Mouse (Mus musculus) fat pad, adult 2 months (tissue): ENCODE results near the gene Tpst2.

Experiments used
- DNase-seq: peaks from one replicate; pipeline ENCODE4 v3.0.0-alpha.2; 2011; ENCODE audit warnings: low read depth, low spot score; ENCODE audit errors: extremely low read depth

The Tpst2 gene

DNA sequence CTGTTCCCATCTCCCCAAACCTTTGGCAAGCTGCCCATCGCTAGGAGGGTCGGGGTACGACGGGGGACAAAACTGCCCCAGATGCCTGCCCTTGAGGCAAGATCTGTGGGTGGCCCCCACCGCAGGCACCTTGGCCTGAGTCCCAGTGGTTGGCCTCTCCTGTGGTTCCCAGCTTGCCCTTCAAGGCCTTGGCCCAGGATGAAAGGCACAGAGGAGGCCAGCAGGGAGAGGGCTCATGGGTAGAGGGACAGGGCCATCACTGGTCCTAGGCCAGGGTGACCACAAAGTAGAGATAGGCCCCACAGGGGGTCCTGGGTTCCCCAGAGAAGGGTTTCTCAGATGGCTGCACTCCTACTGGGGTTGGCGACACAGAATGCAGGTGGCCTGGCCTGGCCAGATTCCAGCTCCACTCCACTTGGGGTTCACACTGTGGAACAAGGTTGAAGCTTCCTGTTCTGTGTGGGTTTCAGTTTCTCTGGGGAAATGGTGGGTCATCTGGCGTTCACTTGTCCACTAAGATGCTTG is 22.1 kb upstream of the Tpst2 start:
- no peak for DNase-seq

DNA sequence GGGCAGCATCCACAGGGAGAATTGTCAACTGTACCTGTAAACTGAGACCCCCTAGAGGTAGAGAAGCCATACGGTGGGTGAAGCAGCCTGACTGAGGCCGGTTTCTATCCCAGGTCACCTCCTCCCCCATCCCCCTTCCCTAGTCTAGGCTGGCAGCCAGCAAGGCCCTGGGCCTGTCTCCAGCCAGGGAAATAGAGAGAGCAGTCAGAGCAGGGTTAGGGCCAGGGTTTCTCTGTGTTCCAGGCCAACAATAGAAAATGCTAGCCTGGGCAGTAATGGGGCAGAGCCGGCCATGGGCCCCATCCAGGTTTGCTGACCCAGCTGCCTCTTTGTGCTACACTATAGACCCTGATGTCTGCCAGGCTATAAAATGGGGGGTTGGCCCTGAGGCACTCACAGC is 21.1 kb upstream of the Tpst2 start, which contains the start of gene Crybb1:
TSS of gene Crybb1 (plus strand) at position 390 of the 400 bp plus-strand sequence.
- DNase-seq: no peak

DNA sequence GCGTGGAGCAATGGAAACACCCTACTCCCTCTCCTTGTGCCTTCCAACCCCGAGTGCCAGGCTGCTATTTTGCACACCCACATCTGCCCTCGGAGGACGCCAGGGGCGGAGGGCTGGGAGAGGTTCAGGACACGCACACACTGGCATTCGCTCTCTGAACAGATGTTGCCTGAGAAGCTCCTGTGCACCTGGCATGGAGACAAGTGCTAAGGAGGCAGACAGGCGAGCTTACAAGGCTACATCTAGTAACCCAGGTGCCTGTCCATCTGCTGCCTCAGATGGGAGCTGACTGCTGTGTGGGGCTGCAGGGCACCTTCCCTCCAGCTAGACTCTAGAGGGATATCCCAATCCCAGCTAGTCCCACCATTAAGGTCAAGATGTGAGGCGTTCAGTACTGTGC is 20.0 kb upstream of the Tpst2 start:
- DNase-seq: no peak

DNA sequence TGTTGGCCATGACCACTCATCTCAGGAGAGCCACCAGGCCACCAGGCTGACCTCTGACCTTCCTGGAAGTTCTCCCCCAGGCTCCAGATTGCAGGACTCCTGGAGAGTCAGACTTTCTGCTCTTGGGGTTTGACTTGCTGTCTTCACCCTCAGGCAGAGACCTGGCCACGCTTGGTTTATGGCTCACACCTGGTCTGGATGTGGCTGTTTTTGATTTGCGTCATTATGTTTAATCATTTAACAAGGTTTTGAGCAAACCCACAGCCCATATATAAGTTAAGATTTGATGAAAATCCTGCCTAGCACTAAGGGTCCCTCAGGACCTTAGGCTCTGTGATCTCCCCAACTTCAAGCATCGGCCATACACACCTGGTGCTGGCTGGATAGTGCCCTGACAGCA is 18.6 kb upstream of the Tpst2 start:
- no peak for DNase-seq

DNA sequence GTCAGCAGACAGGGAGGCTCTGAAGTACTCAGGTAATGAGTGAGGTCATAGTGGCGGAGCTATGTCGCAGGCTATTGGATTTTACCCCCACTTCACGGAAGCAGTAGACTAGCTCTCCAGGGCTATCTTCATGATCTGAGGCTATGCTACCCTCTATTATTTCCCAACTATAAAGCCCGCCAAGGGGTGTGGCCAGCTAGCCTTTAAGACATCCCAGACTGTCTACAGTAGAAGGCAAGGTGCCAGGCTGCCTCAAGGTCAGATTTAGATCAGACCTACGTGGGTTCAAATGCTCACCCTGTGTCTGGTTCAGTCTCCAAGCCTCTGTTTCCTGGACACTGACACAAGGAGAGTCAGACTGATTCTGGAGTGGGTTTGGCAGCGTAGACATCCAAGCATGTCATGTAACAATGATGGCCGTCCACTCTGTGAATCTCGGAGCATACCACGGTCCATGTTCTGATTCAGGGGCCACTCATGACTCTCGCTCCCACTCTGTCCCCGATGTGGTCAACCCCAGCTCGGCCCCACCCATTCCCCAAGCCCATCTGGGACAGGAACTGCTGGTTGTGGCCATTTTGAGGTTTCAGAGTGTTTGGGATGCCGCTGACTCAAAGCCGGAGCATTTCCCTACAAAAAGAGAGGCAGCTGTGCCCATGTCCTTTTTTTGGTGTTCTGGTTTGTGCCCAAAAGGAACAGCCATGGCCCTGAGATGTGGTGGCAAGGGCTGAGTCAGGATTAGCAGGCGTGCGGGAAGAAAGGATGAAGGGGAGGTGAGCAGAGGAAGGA is 16.4 kb upstream of the Tpst2 start:
- no peak for DNase-seq

DNA sequence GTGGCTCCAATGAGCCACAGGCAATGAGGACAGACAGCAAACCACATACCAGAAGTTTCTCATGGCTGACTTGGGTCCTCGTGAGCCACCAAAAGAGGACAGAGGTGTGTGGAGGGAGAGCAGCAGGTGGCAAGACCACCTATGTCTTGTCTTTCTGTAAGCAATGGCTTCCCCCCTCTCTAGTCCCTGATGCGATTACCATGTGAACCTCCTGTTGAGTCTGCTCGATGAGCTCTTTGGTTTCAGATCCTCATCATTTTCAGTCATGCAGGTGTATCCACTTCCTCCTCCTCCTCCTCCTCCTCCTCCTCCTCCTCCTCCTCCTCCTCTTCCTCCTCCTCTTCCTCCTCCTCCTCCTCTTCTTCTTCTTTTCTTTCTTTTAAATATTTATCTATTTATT is 15.7 kb upstream of the Tpst2 start:
- no peak for DNase-seq

DNA sequence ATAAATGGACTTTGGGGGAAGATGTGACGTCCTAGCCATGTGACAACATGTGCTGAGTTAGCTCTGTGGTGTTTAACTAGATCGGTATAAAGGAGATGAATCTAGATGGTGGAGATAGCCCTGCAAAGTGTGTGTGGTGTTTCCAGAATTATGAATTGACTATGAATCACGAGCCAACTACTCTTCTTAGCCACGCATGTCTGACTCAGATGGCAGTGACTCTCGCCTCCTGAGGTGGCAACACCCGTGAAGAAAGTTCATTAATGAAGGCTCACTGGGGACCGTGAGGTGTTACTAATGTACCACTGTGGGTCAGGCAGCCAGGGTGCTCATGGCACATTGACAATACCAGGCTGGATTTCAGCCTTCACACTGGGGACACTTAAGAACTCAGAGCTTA is 12.4 kb upstream of the Tpst2 start:
- DNase-seq: no peak

DNA sequence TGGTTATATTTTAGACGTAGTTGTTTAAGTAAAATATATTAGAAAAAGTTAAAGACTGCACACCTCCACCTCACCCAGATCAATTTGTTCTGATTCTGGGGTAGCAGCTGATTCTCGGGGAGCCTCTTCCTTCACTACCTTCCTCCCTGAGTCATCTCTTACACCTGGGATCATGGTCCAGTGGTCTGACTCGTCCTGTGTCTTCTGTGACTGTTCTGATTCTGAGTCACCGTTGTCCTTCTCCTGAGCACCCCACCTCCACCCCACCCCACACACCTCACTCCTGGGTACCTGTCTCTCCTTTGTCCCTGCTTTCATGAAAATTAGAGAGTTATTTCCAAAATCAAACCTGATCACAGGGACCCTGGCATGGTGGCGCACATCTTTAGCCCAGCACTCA is 11.4 kb upstream of the Tpst2 start:
- no peak for DNase-seq

DNA sequence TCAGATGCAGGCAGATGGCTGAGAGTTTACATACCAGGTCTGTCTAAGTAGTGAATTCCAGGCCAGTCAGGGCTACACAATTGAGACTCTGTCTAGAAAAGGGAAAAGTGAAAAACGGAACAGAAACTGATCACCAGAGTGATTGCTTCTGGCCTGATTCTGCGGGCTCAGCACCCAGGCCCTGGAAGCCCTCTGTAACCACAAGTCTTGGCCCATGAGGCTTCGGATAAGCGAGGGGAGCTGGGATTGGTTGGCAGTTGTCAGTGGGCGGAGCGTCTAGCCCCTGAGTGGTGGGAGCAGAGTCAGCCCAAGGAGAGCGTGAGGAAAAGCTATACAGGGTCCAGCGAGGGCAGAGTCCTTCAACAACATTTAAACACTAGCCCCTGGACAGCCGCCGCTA is 11.0 kb upstream of the Tpst2 start:
- DNase-seq: no peak

DNA sequence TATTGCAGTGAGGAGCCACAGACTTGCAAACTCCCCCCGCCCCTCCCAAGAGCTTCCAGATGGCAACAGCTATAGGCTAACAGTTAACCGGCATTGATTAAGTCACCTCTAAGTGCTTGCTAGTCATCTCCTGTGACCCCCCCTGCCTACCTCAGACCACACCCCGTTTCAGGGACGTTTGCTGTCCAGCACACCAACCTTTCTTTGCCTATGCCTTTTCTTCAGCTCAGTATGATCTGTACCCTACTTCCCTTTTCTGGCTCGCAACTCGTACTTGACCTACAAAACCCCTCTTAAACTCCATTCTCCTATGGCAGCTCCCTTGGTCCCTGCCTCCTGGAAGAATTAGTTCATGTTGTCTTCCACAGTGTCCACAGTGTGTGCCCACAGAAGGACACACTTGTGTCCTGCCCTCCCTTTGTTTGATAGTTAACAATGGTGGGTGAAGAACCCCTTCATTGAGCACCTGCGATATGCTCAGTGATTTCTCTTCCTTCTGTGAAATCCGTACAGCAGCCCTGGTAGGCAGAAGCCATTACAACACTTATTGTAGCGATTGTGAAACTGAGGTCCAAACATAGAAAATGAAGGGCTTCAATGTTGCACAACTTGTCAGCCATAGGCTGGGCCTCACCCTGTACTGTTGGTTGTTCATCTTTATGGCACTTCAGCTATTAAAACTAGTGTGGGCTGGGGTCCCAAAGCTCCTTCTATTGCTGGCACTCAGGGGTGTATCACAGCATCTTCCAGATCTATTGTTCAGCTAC is 10.3 kb upstream of the Tpst2 start:
- DNase-seq: no peak

DNA sequence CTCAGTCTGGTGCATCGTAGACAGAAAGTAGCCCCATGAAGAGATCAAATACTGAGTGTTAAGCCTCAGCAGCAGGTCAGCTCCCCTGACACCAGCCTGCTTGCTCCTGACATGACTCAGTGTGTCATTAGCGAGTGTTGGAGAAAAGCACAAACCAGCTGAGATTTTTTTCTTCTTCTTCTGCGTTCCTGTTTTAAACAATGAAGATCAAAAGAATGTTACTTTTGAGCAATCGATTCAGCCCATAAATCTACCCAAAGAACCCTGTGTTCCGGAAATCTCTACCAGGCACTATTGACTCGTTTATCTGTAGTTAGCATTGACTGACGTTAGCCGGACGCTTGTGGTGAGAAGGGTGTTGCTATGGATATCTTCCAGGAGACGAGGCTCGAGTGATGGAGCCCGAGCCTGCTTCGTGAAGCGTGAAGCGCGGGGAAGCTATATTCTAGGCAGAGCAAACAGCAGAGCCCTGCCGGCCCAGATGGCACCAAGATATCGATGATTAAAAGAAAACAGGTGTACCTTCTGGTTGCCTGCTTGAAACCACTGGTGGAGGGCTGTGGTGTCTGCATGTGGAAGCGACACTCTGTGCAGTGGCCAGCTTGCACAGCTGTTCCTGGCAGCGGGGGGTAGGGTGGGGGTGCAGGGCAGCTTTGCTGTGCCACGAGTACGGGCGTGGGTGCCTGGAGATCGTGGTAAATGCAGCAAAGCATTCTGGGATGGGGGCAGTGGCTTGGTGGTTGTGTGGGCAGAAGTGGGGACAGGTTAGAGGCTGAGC is 5.5 kb upstream of the Tpst2 start:
- no peak for DNase-seq

DNA sequence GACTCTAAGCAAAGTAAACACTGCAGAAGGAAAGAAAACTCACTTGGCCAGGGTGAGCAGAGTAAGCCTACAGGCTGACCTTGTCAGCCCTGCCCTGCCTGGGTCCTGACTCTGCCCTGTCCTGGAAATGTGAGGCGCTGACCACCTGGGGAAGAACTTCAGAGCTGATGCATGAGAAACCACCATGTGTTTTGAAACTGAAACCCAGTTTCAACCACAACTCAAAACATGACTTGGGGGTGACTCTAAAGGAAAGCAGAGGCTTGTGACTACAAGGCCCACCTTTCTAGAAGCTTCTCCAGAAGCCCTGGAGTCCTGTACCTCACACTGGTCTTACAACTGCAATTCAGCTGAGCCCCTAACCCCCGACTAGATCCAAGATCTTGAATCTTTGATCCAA is 3.6 kb upstream of the Tpst2 start:
- DNase-seq: no peak

DNA sequence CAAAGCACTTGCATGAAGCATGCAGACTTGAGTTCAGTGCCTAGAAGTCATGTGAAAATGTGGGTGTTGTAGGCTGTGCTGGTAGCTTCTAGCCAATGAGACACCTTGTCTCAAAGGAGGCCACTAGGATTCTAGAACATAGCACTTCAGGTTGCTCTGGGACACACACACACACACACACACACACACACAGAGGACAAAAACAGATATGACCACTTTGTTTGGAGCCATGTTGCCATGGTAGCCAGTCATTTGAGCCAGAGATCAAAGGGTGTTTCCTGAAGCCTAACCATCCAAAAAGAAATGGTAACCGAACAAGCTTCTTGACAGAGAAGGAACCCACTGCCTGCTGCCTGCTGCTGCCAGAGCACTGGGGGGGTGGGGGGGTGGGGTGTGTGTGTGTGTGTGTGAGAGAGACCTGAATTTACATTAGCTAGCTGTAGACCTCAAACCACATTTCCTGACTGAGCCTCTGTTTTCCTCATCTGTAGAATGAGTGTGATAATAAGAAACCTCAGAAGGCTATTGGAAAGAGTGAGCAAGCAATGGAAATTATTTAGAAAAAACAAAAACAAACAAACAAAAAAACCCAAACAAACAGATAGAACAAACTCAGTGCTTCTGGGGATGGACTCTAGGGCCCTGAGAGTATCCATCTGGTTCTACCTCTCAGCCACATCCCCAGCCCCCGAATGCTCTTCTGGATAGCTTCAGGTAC is 2.6 kb upstream of the Tpst2 start:
- DNase-seq: no peak

DNA sequence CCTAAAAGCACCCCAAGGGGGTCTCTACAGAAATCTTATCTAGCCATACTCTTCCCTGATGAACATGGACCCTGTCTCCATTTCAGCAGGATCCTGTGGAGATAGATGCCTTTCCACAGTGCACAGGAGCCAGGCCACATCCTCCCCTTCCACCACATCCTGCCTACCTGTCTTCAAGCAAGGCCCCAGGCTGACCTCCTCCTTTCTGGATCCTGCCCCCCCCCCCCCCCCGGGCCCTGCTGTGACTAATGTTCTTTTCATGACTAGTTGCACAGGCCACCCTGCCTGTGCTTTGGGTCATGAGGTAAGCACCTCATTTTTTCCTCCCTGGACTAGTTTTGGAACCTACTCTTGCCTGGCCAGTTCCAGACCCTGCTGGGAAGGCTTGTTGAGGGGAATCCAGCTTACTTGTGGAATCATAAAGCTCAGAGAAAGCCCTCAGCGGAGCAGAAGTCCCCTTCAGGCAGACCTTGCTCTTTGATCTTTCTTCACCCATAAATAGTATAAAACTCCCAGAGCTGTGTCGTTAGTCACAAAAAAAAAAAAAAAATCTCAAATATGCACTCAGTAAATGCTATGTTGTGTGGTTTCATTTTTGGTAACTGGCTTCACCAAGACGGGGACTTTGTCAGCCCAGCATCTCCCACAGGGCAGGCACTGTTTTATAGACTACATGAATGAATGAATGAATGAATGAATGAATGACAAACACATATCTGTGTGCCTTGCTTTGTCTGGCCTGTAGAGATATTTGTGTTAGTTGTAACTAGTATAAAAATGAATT is 1.3 kb upstream of the Tpst2 start:
- no peak for DNase-seq

DNA sequence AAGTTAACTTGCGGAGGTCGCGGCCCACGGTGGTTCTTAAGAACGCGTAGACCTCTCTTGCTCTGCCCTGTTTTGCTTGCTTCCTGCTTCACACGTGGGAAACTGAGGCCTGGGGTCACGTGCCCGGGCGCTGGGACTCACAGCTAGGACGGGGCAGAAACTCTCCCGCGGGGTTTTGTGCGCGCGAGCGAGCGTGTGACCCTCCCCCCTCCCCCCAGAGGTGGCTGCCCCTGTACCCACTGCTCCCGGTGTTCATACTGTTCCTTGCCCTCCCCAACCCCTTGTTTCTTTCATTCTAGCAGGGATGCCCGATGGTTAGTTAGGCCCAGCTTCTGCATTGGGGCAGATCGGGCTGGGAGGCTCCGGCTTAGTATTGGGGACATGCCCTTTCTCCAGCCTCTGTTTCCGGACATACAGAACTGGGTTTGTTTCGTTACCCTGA is 437 bp downstream of the Tpst2 start:
- no peak for DNase-seq

DNA sequence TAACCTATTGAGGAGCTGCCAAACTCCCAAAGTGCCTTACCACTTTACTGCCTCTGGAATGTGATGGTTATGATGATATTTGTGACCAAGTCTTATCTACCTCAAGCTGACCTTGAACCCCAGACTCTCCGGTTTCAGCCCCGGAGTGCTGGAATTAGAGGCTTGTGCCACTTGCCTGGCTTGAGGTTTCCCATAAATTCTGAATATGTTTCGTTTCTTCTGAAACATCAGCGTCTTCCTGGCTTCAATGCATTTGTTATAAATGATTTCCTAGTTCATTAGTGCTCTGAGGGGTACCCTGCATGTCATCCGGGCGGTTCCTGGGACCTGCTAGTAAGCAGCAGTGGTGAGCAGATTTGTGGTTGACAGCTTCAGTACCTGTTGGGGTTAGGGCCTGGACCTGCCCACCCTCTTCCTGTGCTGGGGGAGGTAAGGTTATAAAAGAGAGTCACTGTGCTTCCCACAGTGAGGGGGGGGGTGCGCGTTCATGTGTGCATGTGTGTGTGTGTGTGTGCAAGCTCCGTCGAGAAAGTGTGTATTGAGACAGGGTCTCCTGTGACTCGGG is 1.5 kb downstream of the Tpst2 start:
- DNase-seq: no peak

DNA sequence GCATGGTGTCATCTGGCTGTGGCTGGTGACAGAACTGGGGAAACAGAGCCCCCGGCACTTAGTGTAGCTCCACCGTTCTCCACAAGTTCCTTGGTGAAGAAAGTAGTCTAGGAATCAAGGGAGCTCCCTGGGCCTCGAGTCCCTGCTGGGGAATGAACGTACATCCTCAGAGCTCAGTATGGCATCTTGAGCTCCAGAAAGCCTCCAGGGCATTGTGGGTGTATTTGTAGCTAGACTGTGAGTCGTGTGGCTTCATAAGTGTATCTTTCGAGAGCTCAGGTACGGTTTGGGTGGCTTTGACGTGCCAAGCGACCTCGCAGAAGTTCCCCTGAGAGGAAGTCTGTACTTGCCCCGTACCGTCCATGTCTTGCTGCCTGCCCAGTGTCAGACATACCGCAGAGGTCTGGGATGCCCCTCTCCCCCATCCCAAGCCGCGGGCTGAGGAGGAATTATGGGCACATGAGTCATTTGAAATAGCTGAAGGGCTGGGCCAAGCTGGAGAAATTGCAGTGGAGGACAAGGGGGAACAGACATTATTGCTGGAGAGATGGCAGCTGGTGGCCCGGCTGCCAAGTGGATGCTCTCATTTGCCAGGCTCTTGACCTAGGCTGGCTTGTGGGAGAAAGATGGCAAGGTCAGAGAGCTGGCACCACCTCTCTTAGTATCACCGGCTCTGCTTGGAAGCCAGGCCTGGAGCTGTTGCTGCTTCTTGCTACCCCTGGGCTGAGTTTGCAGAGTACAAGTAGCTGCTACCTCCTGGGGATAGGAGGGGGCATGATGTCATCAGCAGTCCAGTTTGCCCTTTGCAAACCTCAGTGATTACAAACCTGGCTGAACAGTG is 2.9 kb downstream of the Tpst2 start:
- DNase-seq: no peak

DNA sequence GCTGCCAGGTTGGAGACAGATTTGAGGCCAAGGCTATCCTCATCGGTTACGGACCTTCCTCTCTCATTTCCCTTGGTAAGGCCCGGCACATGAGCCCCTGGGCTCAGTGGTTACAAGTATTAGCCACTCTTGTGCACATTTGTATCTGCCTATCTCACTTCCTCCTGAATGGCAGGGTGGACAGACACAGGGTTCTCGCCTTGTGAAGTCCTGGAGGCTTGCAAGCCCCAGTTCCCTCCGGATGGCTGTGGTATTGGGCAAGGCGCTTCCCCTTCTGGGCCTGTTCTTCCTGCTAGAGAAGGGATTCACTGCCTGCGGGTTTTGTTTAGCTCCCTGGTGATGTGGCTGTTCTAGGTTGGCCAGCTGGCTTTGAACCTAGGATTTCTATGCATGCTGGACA is 3.7 kb downstream of the Tpst2 start:
- no peak for DNase-seq
